Mouse (Mus musculus) midbrain, embryonic 11.5 days (tissue): ENCODE results near the gene Agr3. TPM values are rescaled to one million over a fixed set of nuclear protein-coding genes. Genes with fewer than 3 reads are reported as not detected.

Experiments used
- ATAC-seq: fragments of 200-750 bp; cut with Nextera tagmentation; 2 replicates; pipeline ENCODE4 v1.8.0; 2017; ENCODE audit warnings: moderate TSS enrichment, moderate library complexity; ENCODE audit not compliant: low FRiP score
- DNase-seq: peaks from one replicate; pipeline ENCODE4 v3.0.0; 2015; ENCODE audit warnings: low spot score; ENCODE audit errors: missing footprints
- H3K27ac ChIP-seq: fragments of 300-500 bp; sonication (generic); 2 replicates; pipeline ENCODE4 v1.5.1; 2014; ENCODE audit warnings: low read depth, low read length
- H3K27me3 ChIP-seq: fragments of 300-500 bp; sonication (generic); 2 replicates; pipeline ENCODE4 v1.6.1; 2014; ENCODE audit warnings: mild to moderate bottlenecking, low read length, moderate library complexity, mixed read lengths; ENCODE audit not compliant: control insufficient read depth, insufficient read depth
- H3K36me3 ChIP-seq: fragments of 300-500 bp; sonication (generic); 2 replicates; pipeline ENCODE4 v1.6.1; 2014; ENCODE audit warnings: mild to moderate bottlenecking, low read length, moderate library complexity, mixed read lengths; ENCODE audit not compliant: control insufficient read depth, insufficient read depth
- H3K4me1 ChIP-seq: fragments of 300-500 bp; sonication (generic); 2 replicates; pipeline ENCODE4 v1.6.1; 2014; ENCODE audit warnings: low read length; ENCODE audit not compliant: control insufficient read depth, insufficient read depth
- H3K4me2 ChIP-seq: fragments of 300-500 bp; sonication (generic); 2 replicates; pipeline ENCODE4 v1.6.1; 2014; ENCODE audit warnings: mild to moderate bottlenecking, moderate library complexity
- H3K4me3 ChIP-seq: fragments of 300-500 bp; sonication (generic); 2 replicates; pipeline ENCODE4 v1.5.1; 2014; ENCODE audit warnings: low read depth, low read length
- H3K9ac ChIP-seq: fragments of 300-500 bp; sonication (generic); 2 replicates; pipeline ENCODE4 v1.6.1; 2014; ENCODE audit warnings: low read length
- H3K9me3 ChIP-seq: fragments of 300-500 bp; sonication (generic); 2 replicates; pipeline ENCODE4 v1.6.1; 2016; ENCODE audit warnings: low read length; ENCODE audit not compliant: control insufficient read depth
- WGBS: fragments of 180-500 bp; shearing (Covaris S2); extraction: QIAGEN DNeasy Blood & Tissue Kit; methylation state at CpG from one replicate; pipeline ENCODE4 v1.1.7; 2014; 5-methylcytosine and 5-hydroxymethylcytosine counted together
- polyA plus RNA-seq: library from polyadenylated mRNA; unstranded; fragments of >200 nt; fragmentation: Nextera tagmentation; extraction: Ambion mirVana; gene quantifications from 2 replicates; pipeline ENCODE4 v1.2.1, GENCODE M21; 2014

Agr3 gene
- polyA plus RNA-seq, 1 experiment from 2014 or later = not detected

DNA sequence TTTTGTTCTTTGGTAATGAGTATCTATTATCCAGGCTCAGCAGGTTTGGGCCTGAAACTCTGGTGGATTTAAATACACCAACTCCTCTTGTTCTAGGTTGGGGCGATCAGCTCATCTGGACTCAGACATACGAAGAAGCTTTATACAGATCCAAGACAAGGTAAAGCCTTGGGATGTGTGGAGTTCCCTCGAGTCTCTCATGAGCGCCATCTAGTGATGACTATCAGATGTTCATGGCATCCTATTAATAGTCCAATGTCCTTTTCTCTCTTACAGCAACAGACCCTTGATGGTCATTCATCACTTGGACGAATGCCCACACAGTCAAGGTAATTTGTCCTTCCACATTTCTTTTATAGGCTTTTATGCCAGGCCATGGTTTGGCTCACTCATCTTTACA is 70.4 kb downstream of the Agr3 start:
- Histone ChIP-seq H3K4me3 (no peak overlapping the region), H3K27me3 (no peaks in the 10 kb centered on the region), H3K4me1 (peaks cover 2% of the 10 kb centered on the region; the same call in 1 of the 2 replicates), H3K9me3 (no peaks in the 10 kb centered on the region), H3K9ac (no peak overlapping the region), H3K27ac (no peak overlapping the region), H3K36me3 (no peaks in the 10 kb centered on the region), H3K4me2 (no peak overlapping the region)
- ATAC-seq = peak; percentile 63; the same call in 1 of the 2 replicates
- DNase-seq = no peak
- 41% methylated on average over 5 of the region's 5 CpGs for WGBS

Other genes starting within 250 kb of the Agr3 start
- not detected in 2 replicates for gene Agr2, start 67.3 kb downstream of the Agr3 start, polyA plus RNA-seq
- gene Tspan13, start 116.9 kb downstream of the Agr3 start, polyA plus RNA-seq = 182 and 213 TPM in 2 replicates
- gene Ankmy2, start 231.5 kb downstream of the Agr3 start, polyA plus RNA-seq = 30.9 and 33.8 TPM in 2 replicates
- gene Bzw2, start 232.5 kb downstream of the Agr3 start, polyA plus RNA-seq = 292 and 312 TPM in 2 replicates